Mouse (Mus musculus): ENCODE measurements at regions not wholly inside any gene's neighbourhood (a gene's known extent, or its start where the extent isn't known, plus 50 kb on each side); places are given as distances from the start of the nearest gene placed in this dataset.

GRCm38 (mm10) chr9:67698796-67699195 is 60.4 kb upstream of the C2cd4b start:
- DNase-seq = no peak

GRCm38 (mm10) chr9:67699846-67700579 is 59.2 kb upstream of the C2cd4b start:
- DNase-seq = peak; percentile 54

GRCm38 (mm10) chr9:67708246-67708960 is 50.8 kb upstream of the C2cd4b start:
- DNase-seq = no peak
